Mouse (Mus musculus) brain, embryonic 14.5 days (tissue): ENCODE measurements at regions not wholly inside any gene's neighbourhood (a gene's known extent, or its start where the extent isn't known, plus 50 kb on each side); places are given as distances from the start of the nearest gene placed in this dataset.

Source experiments
- CTCF ChIP-seq: fragments of 200-500 bp; IDR thresholded peaks from 2 replicates; pipeline ENCODE4 v1.5.1; 2012; ENCODE audit warnings: inconsistent platforms, mild to moderate bottlenecking, moderate library complexity, borderline replicate concordance; ENCODE audit not compliant: insufficient read depth, insufficient read length; ENCODE audit errors: extremely low read depth
- POLR2A ChIP-seq: fragments of 200-500 bp; IDR thresholded peaks from 2 replicates; pipeline ENCODE4 v1.6.1; 2012; ENCODE audit warnings: mild to moderate bottlenecking, inconsistent platforms, borderline replicate concordance; ENCODE audit not compliant: poor library complexity, insufficient read depth, insufficient read length, severe bottlenecking; ENCODE audit errors: extremely low read depth

DNA sequence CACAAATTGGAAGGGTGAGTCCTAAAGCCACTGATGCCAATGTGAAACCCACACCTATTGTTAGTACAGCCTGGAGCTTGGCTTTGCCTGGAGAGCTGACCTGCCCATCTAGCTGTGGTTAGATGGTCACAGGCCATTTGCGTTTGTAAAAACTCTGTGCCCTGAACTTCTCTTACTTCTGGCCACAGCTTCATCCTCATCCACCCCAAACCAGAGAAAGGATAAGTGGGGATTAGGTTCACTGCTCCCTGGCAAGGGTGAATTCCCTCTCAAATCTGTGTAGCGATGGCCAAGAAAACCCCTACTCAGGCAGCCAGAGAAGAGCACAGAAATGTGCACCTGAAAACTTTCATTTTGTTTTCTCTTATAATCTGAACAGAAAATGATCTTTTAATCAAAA, 54.9 kb upstream of the 1700066M21Rik start:
- no peak for TF ChIP-seq CTCF
- no peak for TF ChIP-seq POLR2A
